Mouse (Mus musculus): ENCODE results near the gene Pcnx3.
"Not testable (repeated sequence)": the region's sequence is repeated elsewhere in the genome, so short reads cannot be mapped to it uniquely, and the experiment has no call there.

The Pcnx3 gene

DNA sequence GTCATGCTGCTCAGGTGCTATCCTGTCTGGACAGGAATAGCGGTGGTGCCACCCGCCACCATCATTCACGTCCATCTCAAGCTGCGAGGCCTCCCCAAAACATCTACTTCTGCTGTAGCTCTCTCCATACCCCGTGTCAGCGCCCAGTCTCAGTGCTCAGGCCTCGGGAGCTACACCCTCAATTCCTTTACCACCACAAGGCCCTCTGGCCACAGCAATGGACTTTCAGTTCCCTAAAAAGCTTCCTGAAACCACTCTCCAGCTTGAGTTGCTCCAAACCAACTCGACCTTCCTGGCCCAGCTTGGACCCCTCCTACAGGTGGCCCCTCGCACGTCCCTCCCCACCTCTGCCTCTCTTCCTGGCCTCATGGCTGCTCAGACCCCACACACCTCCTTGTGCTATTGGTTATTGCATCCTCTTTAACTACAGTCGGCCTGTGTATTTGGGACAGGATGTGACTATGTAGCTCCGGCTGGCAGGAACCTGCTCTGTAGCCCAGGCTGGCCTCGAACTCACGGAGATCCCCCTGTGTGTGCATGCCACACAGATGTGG is 23.3 kb upstream of the Pcnx3 start:
- no peak for DNase-seq (ENCODE audit: low read depth)

DNA sequence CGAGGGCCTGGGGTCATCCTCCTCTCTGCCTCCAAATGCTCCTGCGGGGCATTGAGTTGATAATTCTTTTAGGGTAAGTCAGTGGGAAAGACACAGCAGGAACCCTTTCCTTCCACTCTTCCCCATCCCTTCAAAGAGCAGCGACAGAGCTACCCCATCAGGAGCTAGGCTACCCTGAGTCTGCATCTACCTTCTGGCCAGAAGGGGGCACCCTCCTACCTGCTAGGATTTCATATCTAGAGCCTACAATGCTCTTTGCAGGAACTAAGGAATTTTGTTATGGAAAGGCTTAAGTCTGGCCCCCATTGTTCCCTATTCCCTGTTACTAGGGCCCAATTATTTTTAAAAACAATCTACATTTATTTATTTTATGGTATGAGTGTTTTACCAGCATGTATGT is 22.5 kb upstream of the Pcnx3 start:
- peak; percentile 63 for DNase-seq (ENCODE audit: low read depth)

DNA sequence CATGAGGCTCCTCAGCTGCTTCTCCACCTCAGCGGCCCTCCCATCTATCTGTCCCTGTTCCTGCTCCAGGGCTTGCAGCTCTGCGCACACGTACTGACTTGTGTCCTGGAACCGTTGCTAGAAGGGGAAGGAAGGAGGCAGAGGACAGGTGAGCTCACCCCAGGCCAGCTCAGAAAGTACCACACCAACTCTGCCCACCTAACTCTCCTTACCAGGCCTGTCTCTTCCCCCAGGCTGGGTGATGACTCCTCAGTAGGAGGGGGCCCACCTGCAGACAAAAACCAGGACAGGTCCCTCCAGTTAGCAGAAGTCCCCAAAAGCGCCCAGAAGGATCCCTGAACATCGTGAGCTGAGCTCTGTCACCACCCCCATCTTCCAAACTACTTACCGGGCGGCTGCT is 21.9 kb upstream of the Pcnx3 start:
- no peak for DNase-seq (ENCODE audit: low read depth)

DNA sequence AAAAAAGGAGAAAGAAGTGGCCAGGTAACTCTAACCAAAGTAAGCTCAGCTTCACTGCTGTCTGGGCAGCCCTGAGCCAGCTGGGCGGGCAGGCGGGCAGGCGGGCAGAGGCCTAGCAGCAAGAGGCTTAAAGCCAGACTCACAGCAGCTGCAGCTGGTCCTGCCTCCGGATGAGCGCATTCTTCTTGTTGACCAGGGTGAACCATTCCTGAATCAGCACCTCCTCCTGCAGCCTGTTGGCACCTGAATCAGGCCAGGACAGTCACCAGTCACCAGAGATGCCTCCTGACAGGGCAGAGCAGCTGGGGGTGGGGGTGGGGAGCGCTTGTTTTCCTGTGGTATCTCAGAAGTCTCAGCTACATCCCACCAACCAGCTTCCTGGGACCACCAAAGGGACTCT is 21.4 kb upstream of the Pcnx3 start:
- no peak for DNase-seq (ENCODE audit: low read depth)

DNA sequence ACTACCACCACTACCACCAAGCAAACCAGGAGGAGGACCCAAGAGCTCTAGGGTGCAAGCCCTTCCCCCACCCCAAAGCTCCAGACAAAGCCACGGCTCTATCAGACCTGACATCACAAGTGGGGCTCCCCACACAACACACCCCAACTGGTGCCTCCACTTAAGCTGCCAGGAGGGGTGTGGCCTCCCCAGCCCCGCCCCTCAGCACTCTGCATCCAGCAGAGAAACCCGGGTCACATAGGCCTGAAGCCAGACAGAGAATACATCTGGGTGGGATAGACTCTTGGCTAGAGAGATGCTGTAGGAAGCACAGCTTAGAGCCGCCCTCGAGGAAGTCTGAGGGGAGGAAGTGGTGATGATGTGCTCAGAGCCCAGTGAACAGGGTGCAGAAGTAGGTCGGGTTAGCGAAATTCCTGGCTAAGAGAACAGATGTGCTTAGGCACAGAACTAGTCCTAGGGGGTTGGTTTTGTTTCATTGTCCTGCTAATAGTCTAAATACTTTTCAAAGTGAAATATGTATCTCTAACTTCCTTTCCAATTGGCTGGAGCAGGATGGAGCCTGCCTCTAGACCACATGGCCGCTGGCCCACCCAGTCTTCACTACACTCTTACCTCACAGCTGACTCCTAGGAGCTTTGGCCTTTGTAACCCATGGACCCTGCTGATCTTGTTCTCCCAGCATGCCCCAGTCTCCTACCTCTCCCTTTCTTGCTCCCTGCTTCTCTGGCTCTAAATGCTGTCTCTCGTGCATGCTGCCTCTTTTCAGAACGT is 16.3 kb upstream of the Pcnx3 start:
- DNase-seq (ENCODE audit: low read depth): peak; percentile 34

DNA sequence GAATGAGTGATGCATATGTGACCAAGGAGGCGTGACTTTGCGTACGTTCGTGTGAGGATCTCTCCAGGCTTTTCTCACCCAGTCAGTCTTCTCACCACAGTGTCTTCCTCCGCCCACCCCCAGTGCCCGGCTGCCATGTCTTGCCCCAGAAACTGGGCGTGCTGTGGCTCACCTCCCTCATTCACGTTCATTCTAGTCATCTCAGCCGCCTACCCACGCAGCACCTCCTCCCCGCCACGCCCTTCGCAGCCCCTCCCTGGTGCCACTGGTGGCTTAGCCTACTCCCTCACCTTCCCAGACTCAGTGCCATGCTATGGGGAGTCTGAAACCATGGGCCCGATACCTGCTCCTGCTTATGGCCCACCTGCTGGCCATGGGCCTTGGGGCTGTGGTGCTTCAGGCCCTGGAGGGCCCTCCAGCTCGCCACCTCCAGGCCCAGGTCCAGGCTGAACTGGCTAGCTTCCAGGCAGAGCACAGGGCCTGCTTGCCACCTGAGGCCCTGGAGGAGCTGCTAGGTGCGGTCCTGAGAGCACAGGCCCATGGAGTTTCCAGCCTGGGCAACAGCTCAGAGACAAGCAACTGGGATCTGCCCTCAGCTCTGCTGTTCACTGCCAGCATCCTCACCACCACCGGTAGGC is 15.6 kb upstream of the Pcnx3 start, which contains the start of gene Kcnk7:
Kcnk7 (plus strand) TSS at position 205 of the 638 bp plus-strand sequence.
- no peak for DNase-seq (ENCODE audit: low read depth)

DNA sequence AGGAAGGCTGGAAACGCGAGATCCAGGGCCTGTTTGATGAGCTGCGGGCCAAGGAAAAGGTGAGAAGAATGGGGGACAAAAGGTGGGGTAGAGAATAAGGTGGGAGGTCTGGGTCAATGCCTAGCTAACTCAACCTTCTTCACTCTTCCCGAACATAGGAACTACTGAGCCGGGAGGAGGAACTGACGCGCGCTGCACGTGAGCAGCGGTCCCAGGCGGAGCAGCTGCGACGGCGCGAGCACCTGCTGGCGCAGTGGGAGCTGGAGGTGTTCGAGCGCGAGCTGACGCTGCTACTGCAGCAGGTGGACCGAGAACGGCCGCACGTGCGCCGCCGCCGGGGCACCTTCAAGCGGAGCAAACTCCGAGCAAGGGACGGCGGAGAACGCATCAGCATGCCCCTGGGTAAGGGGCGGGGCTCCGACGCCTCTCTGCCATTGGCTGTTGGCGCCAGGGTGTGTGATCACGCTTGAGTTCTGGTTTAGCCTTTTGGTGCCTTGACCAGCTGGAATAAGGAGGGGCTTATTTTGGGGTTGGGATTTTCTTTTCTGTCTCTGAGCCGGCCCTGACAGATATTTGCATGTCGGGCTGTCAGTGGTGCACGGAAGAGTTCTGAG is 7.2 kb upstream of the Pcnx3 start:
- DNase-seq (ENCODE audit: low read depth): no peak

DNA sequence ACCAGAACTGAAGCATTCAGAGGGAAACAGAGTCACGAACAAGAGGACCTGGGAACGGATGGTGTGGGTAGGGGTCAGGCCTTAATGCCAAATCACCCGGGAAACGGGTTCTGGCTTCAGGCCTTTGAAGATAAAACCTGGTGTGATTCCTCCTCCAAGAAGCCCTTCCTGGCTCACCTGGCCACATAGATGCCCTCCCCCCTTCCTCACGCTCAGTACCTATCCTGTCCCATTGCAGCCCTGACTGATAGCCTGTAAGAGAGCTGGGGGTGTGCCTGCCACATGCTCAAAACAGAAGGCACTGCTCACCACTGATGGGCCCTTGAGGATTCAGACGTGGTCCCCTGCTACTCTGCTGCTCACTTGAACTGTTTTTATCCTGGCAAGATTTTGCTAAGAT is 5.1 kb upstream of the Pcnx3 start:
- no peak for DNase-seq (ENCODE audit: low read depth)

DNA sequence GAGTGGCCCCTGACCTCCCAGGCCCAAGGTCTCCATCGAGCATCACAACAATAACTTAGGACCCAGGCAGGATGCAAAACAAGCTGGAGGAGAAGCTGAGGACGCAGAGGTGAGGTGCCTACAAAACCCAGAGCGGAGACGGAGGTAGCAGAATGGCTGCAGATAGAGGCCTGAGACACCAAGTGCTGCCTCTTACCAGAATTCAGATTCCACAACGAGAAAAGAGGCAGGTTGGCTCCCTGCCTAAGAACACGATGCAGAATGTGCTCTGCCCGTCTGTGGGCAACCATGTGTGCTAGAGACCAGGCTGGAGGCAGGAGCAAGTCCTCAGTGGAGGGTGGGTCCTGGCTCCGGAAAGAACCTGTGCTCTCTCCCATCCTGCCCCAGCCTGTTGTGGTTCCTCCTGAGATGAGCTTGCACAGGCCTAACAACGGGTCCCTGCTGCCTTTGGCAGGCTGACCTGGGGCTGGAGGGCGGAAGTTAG is 4.2 kb upstream of the Pcnx3 start:
- no peak for DNase-seq (ENCODE audit: low read depth)

DNA sequence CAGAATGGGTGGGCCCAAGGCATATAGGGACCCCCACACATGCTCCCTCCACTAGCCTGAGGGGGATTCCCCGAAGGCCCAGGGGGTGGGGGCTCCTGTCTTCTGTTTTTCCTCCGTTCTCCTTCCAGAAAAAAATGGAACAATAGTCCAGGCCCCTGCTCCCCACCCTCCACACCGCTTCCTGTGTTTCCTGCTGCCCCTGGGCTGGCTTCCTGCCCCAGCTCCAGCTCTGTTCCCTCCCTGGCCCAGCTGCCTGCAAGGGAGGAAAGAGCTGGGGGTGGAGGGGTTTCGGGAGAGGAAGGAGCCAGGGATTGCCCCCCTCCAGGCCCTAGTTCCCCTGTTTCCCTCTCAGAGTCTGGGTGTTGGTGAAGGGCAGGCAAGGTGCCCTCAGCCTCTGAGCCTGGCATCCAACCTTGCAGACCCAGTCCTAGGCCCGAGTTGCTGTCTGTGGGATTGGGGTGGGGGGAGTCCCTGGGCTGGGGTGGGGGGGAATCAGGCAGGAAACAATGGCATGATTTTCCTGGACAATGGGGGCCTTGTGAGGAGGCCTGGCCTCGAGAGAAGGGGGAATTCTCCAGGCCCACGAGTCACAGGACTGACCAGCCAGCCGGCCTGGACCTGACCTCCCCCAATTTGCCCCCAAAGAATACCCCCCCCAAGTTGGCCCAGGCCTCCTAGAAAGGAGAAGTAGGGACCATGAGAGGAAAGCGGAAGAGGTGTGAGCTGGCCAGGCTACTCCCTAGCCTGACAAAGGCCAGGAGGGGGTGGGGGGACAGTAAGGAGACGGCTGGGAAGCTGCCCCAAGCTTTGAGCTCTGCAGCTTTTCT is 3.6 kb upstream of the Pcnx3 start:
- DNase-seq (ENCODE audit: low read depth): peak; percentile 50

DNA sequence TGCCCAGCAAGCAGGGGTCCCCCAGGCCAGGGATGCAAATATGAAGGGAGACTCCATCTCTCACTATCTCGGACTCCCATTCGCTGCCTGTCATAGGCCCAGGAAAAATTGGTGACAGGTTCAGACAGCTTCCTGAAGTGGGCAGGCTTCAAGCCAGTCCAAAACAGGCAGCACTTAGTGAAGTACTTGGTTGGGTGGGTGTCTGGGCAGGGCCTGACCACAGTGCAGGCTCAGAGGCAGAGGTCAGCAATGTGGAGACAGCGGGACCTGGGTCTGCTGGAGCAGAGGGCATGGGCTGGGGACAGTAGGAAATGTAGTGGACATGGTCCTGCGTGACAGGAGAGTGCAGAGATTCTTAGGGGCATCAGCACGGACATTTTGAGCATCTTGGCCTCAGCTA is 2.9 kb upstream of the Pcnx3 start:
- DNase-seq (ENCODE audit: low read depth): peak; percentile 31

DNA sequence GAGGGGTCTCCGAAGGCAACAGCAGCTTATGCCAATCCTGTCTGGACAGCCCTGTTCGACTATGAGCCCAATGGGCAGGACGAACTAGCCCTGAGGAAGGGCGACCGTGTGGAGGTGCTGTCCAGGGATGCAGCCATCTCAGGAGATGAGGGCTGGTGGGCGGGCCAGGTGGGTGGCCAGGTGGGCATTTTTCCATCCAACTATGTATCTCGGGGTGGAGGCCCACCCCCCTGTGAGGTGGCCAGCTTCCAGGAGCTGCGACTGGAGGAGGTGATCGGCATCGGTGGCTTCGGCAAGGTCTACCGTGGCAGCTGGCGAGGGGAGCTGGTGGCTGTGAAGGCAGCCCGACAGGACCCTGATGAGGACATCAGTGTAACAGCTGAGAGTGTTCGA is 1.6 kb upstream of the Pcnx3 start:
- DNase-seq (ENCODE audit: low read depth): no peak

DNA sequence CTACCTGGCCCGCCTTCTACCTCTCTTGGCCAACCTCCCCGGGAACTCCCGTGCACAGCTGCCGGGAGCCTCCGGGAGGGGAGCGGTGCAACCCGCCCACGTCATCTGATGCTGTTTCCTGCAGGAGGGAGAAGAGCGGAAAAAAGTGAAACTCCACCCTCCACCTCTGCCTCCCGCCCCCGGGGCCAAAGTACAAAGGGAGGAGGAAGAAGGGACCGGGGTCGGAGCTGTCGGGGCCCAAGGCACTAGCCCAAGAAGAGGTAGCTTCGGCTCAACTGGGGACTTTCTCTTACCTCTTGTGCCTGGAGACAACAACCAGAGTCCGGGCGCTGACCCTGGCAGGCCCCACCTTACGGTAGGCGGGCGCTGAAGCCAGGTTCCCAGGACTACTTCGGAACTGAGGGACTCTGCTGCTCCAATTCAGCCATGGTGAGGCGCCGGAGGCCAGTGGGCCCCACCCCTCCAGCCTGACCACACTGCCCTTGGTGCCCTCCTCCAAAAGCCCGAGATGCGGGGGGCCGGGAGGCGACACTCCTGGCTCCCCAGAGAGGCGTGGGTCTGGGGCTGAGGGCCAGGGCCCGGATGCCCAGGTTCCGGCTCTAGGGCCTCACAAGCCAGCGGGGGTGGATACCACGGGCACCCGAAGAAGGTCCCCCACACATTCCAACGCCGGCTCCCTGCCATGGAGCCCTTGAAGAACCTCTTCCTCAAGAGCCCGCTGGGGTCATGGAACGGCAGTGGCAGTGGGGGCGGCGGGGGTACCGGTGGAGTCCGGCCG is 1.0 kb upstream of the Pcnx3 start:
- DNase-seq (ENCODE audit: low read depth): peak; percentile 92

DNA sequence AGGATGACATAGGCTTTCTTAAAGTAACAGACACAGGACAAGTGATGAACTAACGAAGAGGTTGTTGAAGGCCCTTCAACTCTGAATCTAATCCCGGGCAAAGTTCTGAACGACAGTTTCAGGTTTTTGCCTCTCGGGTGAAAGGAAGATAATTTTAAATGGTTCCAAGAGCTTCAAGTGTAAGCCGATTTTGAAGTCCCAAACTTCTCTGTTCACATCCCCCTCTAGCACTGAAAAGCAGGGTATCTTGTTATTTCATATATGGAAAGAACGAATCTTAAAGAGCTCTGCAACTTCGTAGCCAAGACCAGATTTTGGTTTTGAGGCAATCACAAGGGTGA is 350 bp upstream of the Pcnx3 start:
- DNase-seq (ENCODE audit: low read depth): no peak

DNA sequence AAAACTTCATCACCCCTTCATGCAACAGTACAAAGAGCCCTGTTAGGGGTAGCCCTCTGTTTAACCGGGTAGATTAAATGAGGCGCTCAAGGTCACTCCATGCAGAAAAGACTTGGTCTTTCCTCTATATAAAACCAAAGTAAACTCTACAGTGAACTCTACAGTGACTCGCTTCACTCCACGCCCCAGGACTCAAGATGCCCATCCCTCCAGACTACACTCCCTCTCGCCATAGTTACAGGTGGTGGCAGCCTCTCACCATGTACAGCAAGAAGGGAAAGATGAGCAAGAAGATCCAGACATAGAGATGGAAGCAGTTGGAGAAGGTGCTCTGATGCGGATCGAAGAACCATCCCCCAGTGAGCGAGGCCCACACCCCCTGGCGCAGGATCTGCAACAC is 970 bp downstream of the Pcnx3 start:
- no peak for DNase-seq (ENCODE audit: low read depth)

DNA sequence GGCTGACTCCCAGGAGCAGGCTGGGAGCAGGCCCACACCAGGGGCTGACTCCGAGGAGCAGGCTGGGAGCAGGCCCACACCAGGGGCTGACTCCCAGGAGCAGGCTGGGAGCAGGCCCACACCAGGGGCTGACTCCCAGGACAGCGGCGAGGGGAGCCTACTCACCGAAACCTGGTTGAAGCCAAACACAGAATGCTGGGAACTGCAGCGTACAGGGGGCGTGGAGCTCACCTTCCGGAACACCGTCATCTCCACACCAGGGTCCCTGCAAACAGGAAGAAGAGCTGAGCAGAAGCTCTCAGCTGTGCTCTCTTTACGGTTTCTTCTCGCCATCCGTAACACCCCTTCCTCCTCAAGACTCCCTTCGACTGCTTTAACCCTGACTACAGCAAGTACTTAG is 1.8 kb downstream of the Pcnx3 start:
- not testable (repeated sequence) for DNase-seq (ENCODE audit: low read depth)

DNA sequence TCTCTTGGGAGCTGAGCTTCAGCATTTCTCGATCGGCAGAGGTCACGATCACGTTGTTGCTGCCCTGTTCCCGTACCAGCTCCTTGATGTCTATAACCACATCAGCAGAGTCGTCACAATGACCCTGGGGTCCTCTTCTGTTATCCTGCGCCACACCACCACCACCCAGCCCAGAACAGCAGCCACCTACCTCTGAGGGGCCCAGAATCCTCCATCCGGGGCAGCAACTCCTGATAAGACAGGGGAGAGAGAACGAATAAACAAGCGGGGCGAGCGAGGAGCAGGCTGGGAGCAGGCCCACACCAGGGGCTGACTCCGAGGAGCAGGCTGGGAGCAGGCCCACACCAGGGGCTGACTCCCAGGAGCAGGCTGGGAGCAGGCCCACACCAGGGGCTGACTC is 2.3 kb downstream of the Pcnx3 start:
- no peak for DNase-seq (ENCODE audit: low read depth)

DNA sequence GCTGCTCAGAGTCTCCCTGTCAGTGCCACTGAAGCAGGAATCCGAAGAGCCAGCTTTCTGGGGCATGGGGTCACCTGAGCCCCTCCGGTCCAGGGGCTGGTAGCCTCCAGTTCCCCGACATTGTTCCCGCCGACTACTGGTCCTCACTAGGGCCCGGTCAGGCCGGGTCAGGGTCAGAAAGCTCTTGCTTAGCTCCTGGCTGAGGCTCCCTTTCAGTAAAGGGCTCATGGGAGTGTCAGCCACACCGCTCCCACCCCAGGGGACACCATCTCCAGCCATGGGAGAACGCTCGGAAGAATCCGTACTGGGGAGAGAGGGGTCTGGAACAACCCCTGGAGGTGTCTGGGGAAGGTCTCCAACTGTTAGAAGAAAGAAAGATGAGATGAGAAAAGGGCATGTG is 2.8 kb downstream of the Pcnx3 start:
- no peak for DNase-seq (ENCODE audit: low read depth)

DNA sequence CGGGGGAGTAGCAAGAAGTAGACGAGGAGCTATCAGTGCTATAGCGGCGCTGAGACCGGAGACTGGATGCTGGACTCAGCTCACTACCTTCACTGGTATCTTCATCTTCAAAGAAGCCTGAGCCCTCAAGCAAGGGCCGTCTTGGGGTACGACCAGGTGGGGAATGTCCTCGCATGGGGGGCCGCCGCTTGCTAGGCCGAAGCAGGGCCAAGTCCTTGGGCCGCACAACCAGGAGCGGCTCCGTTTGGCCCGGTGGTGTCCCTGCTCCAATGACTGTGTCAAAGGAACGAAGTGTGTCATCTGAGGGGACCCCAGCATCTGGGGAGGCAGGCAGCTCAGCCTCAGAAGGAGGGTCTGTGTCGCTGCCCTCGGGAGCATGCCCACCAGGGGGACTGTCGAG is 3.3 kb downstream of the Pcnx3 start:
- DNase-seq (ENCODE audit: low read depth): no peak

DNA sequence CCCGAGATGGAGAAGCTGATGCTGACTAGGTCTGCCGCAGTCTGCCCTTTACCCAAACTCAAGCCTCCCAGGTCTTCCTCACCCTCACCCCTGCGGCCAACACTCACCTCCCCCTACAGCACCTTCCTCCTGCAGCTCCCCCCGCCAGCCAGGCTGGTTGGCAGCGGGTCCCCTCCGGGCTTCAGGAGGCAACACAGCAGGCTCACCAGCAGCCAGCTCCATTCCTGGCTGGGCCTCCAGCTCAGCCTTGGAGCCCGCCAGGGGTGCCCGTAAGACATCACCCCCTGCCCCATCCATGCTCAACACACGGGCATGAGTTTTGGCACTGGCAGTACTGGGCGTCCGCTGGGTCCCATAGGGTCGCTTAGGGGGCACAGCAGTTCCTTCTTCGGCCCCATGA is 3.7 kb downstream of the Pcnx3 start:
- DNase-seq (ENCODE audit: low read depth): no peak

DNA sequence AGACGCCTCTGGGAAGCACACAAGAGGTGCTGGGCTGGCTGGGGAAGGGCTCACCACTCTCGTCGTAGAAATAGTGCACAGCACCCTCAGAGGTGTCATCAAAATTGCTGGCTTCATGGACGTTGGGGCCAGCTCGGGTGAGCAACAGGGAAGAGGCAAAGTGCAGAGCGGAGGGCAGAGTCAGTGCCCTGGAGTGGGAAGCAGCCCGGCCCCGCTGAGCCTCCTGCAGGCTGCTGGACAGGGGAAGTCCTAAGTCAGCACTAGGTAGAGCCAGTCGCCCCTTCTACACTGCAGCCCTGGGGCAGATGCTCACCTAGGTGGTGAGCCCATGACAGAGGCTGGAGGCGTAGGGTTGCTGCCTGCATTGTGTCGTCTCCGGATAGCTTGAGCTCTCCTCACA is 4.5 kb downstream of the Pcnx3 start:
- DNase-seq (ENCODE audit: low read depth): no peak

All from 416B (cell line).